Mouse (Mus musculus): ENCODE results near the gene Clmn. TPM values are rescaled to one million over a fixed set of nuclear protein-coding genes. Genes with fewer than 3 reads are reported as not detected.
A peak's percentile ranks its signal among the peaks of the same experiment; 100 is the strongest.

The Clmn gene
- polyA plus RNA-seq, 1 experiment, result 6.1 TPM

DNA sequence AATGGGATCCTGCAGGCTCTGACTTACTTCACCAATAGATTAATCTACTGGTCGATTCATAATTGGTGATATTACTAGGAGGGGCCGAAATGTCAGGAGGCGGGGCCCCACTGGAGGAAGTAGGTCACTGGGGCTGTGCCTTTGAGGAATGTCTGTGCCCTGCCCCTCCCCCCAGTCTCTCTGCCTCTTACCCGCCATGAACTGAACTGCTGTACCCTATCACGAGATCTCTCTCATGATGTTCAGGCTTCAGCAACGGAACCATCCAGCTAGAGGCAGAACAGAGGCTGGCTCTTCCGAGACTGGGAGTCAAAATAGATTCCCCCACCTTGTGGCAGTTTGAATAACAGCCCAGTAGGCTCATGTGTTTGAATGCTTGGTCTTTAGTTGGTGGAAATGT, 106.8 kb downstream of the Clmn start:
- WGBS, result 82% methylated on average over 7 of the region's 7 CpGs
- Histone ChIP-seq H3K4me1 (ENCODE audit: control insufficient read depth, insufficient read depth, low read length) (no peaks in the 10 kb centered on the region), H3K4me3 (replicated peaks; ENCODE audit: extremely low read depth, low read depth, low read length) (no peak overlapping the region)
- no peak for DNase-seq
- TF ChIP-seq CTCF (IDR thresholded peaks at IDR 0.05; ENCODE audit: insufficient read depth, low read length) (no peak), POLR2A (IDR thresholded peaks at IDR 0.05; ENCODE audit: borderline replicate concordance, extremely low read depth, low read depth, low read length) (no peak)

DNA sequence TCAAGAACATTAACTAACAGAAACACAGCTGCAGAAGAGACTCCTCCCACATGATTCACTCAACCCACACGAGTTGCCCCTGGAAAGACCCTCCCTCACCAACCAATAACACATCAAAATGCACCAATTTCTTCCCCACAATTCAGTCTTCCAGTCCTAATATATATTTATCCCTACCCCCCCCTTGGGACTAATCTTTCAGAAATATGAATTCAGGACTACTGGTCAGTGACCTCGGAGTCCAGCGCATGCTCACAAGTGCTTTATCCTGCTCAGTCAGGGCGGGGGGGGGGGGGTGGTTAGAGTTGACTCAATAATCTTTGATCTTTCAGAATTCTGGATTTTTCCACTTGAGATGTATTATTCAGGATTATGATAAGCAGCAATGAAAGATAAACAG, 111.2 kb downstream of the Clmn start:
- 70% methylated on average over 4 of the region's 4 CpGs for WGBS
- TF ChIP-seq POLR2A (IDR thresholded peaks at IDR 0.05; ENCODE audit: borderline replicate concordance, extremely low read depth, low read depth, low read length) (no peak), CTCF (IDR thresholded peaks at IDR 0.05; ENCODE audit: insufficient read depth, low read length) (no peak)
- Histone ChIP-seq H3K4me1 (ENCODE audit: control insufficient read depth, insufficient read depth, low read length) (peaks cover 17% of the 10 kb centered on the region), H3K4me3 (replicated peaks; ENCODE audit: extremely low read depth, low read depth, low read length) (no peak overlapping the region)
- DNase-seq, result no peak

DNA sequence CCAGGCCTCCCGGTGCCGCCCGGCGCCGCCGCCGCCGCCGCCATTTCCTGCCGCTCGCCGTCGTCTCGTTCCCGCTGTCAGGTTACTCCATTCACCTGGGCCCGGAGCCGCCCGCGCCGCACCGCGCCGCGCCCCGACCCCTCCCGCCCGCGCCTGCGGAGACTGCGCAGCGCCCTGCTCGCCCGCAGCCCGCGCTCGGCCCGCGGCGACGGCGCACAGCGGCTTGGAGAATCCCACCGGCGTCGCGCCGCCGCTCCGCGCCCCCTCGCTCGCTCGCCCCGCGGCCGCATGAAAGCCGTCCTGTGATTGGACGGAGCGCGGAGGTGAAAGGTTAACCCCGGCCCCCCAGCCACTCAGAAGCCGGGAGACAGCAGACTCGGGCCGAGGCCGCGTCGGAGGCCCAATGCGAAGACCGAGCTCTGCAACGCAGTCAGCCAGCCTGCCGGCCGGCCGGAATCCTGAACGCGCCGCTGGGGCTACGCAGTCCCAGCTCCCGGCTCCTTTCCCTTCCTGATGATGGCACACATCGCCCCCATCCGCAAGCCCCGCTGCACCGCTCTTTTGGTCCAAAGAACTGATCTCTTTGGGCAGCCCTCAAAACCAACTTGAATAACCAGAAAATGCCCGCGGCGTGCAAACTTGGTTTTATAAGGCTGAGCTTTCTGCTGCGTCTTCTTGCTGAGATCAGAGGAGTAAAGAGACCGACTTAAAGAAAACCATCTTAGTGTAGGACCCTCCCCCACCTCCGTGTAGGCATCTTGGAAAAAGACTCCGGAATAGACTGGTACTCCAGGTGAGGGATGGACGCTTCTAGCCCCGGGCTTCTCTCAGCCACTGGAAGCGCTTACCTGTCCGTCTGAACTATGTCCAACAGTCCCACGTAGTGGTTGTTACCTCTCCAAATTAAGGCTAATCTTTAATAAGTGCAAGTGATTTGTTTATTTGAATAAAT, 112.8 kb downstream of the Clmn start, which contains the start of gene Dicer1:
Gene Dicer1, minus strand, starts transcription at position 139 of the 952 bp plus-strand sequence.
- under 1% methylated on average over 91 of the region's 94 CpGs for WGBS
- Histone ChIP-seq H3K4me1 (ENCODE audit: control insufficient read depth, insufficient read depth, low read length) (peaks cover 21% of the 10 kb centered on the region), H3K4me3 (replicated peaks; ENCODE audit: extremely low read depth, low read depth, low read length) (peak within 1 kb of the TSS; percentile 78)
- TF ChIP-seq POLR2A (IDR thresholded peaks at IDR 0.05; ENCODE audit: borderline replicate concordance, extremely low read depth, low read depth, low read length) (peak; percentile 63; the same call in 1 of the 2 replicates), CTCF (IDR thresholded peaks at IDR 0.05; ENCODE audit: insufficient read depth, low read length) (no peak)
- DNase-seq, result peak; percentile 100

DNA sequence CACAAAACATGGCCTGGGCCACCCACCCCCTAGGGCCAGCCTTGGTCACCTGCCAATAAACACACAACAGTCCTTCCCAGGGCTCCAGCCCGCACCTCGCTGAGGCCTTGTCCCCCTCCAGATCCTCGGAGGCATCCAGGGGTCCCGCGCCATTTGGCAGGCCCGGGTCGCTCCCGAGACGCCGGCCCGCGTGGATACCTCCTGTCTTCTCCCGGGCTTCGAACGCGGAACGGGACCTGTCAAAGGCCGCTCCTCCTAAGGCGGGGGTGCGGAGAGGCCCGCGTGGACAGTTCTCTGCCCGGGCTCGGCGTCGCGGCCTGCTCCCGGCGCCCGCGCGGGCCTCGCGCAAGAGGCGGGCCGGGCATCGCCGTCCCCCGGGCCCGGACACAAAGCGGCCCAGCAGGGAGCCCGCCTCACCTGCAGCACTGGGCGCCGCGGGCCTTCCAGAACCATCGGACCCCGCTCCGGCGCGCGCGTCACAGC, 113.5 kb downstream of the Clmn start:
- WGBS, result under 1% methylated on average over 50 of the region's 52 CpGs
- Histone ChIP-seq H3K4me3 (replicated peaks; ENCODE audit: extremely low read depth, low read depth, low read length) (peak overlapping the region; percentile 62), H3K4me1 (ENCODE audit: control insufficient read depth, insufficient read depth, low read length) (peaks cover 21% of the 10 kb centered on the region)
- DNase-seq, result no peak
- no peak for TF ChIP-seq CTCF (IDR thresholded peaks at IDR 0.05; ENCODE audit: insufficient read depth, low read length)
- TF ChIP-seq POLR2A (IDR thresholded peaks at IDR 0.05; ENCODE audit: borderline replicate concordance, extremely low read depth, low read depth, low read length), result no peak

DNA sequence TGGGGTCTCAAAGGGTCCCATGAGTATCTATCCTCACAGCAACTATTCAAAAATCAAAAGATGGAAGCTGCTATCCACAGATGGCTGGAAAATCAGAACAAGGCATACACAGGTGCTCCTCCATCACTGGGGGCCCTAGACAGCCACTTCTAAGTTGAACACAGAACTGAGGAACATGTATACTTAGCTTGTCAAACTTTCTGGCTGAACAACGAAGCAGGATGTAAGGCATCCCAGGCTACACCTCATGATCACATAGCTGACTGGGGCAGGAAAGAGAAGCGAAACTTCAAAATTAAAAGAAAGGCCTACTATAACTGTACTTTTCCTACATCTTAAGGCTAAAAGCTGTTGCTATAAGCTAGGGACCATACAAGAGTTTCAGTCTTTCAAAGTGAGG, 115.9 kb downstream of the Clmn start:
- Histone ChIP-seq H3K4me3 (replicated peaks; ENCODE audit: extremely low read depth, low read depth, low read length) (no peak overlapping the region), H3K4me1 (ENCODE audit: control insufficient read depth, insufficient read depth, low read length) (peaks cover 21% of the 10 kb centered on the region)
- 44% methylated on average over 2 of the region's 2 CpGs for WGBS
- no peak for TF ChIP-seq POLR2A (IDR thresholded peaks at IDR 0.05; ENCODE audit: borderline replicate concordance, extremely low read depth, low read depth, low read length)
- no peak for DNase-seq

DNA sequence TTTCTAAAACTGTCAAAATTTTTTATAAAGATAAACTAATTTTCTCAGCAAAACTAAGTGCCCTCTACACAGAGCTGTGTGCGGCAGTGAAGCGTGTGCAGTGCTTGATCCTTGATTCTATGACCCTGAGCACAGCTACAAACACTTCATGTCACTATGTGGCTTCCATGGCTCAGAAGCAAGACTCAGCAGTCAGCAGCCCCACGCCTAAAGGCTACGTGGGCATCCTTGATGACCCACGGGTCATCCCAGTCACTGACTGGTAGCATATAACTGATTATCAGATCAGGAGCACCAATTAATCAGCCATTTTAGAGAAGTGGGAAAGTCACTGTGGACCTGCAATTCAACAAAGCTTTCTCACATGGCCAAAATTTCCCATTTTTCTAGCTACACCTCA, 117.6 kb downstream of the Clmn start:
- Histone ChIP-seq H3K4me1 (ENCODE audit: control insufficient read depth, insufficient read depth, low read length) (peaks cover 19% of the 10 kb centered on the region), H3K4me3 (replicated peaks; ENCODE audit: extremely low read depth, low read depth, low read length) (no peak overlapping the region)
- TF ChIP-seq POLR2A (IDR thresholded peaks at IDR 0.05; ENCODE audit: borderline replicate concordance, extremely low read depth, low read depth, low read length) (no peak), CTCF (IDR thresholded peaks at IDR 0.05; ENCODE audit: insufficient read depth, low read length) (no peak)
- WGBS, result 91% methylated on average over 5 of the region's 5 CpGs
- no peak for DNase-seq

DNA sequence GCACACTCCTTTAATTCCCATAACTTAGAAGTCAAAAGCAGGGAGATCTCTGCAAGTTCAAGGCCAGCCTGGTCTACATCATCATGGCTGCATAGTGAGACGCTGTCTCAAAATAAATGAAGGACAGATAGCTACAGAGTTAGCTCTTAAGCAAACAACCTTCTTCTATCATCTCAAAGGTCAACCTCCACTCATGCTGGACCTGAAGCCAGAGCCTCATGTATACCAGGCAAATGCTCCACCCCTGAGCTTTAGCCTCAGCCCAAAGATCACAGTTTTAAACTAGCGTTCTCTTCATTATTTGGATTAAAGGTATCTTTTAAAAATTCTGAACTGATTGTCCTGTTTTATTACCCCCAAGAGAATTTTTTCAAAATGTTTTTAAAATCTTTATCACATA, 118.3 kb downstream of the Clmn start:
- TF ChIP-seq CTCF (IDR thresholded peaks at IDR 0.05; ENCODE audit: insufficient read depth, low read length), result no peak
- TF ChIP-seq POLR2A (IDR thresholded peaks at IDR 0.05; ENCODE audit: borderline replicate concordance, extremely low read depth, low read depth, low read length), result no peak
- 90% methylated on average over 2 of the region's 2 CpGs for WGBS
- no peak for DNase-seq
- peaks cover 20% of the 10 kb centered on the region for H3K4me1 ChIP-seq (ENCODE audit: control insufficient read depth, insufficient read depth, low read length)
- no peak overlapping the region for H3K4me3 ChIP-seq (replicated peaks; ENCODE audit: extremely low read depth, low read depth, low read length)

DNA sequence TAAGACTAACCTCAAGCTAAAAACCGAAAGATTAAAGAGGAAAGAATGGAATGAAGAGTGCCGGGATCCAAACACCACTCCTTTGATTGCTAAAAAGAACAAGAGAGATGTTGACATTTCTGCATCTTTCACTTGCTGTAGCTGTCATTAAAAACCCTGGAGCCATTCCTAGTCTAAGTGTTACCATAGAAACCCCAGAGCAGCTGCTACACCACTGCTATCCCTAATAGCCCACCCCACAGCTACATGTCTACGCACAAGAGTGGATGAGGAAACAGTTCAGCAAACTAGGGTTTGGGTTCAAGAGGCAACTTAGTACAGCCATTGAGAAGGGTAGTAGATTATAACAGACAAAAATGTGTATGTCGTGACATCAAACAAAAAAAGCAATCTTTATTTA, 121.2 kb downstream of the Clmn start:
- no peak for DNase-seq
- 57% methylated on average over 4 of the region's 4 CpGs for WGBS

DNA sequence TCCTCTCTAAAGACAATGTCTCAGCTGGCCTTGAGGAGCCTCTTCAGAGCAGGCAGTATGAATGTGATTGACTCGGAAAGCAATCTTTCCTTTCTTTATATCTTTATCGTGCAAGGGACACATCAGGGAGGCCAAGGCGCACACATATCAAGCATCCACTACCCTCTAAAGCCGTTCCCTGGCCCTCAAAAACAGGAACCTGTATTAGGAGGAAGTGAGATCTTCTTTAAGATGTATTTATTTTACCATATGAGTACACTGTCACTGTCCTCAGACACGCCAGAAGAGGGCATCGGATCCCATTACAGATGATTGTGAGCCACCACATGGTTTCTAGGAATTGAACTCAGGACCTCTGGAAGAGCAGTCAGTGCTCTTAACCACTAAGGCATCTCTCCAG, 122.6 kb downstream of the Clmn start:
- DNase-seq, result no peak

More for the DNA sequence above, 121.2 kb downstream of the Clmn start:
- Histone ChIP-seq H3K4me1 (ENCODE audit: control insufficient read depth, insufficient read depth, low read length) (peaks cover 15% of the 10 kb centered on the region), H3K4me3 (replicated peaks; ENCODE audit: extremely low read depth, low read depth, low read length) (no peak overlapping the region)
- no peak for TF ChIP-seq CTCF (IDR thresholded peaks at IDR 0.05; ENCODE audit: insufficient read depth, low read length)
- no peak for TF ChIP-seq POLR2A (IDR thresholded peaks at IDR 0.05; ENCODE audit: borderline replicate concordance, extremely low read depth, low read depth, low read length)

More for the DNA sequence above, 122.6 kb downstream of the Clmn start:
- no peak overlapping the region for H3K4me3 ChIP-seq (replicated peaks; ENCODE audit: extremely low read depth, low read depth, low read length)
- 40% methylated on average over 6 of the region's 6 CpGs for WGBS
- peaks cover 13% of the 10 kb centered on the region; the same call in 1 of the 2 replicates for H3K4me1 ChIP-seq (ENCODE audit: control insufficient read depth, insufficient read depth, low read length)
- no peak for TF ChIP-seq CTCF (IDR thresholded peaks at IDR 0.05; ENCODE audit: insufficient read depth, low read length)
- no peak for TF ChIP-seq POLR2A (IDR thresholded peaks at IDR 0.05; ENCODE audit: borderline replicate concordance, extremely low read depth, low read depth, low read length)

All from lung, adult 2 months (tissue).